Mouse (Mus musculus) neural tube, embryonic 11.5 days (tissue): Measurements from ENCODE around the gene Gm4027. TPM values are rescaled to one million over a fixed set of nuclear protein-coding genes. Genes with fewer than 3 reads are reported as not detected.
"Not testable (repeated sequence)": the region's sequence is repeated elsewhere in the genome, so short reads cannot be mapped to it uniquely, and the experiment has no call there.

Experiments used
- ATAC-seq: fragments of 200-750 bp; cut with Nextera tagmentation; 2 replicates; pipeline ENCODE4 v1.8.0; 2017; ENCODE audit warnings: moderate number of reproducible peaks, mild to moderate bottlenecking, moderate TSS enrichment, moderate library complexity; ENCODE audit not compliant: insufficient read depth, low FRiP score, low TSS enrichment
- DNase-seq: peaks from one replicate; pipeline ENCODE4 v3.0.0-alpha.2; 2015; ENCODE audit warnings: low spot score
- H3K27ac ChIP-seq: fragments of 300-500 bp; sonication (generic); 2 replicates; pipeline ENCODE4 v1.5.1; 2014; ENCODE audit warnings: low read depth, mild to moderate bottlenecking, low read length
- H3K27me3 ChIP-seq: fragments of 300-500 bp; sonication (generic); 2 replicates; pipeline ENCODE4 v1.6.1; 2014; ENCODE audit warnings: mild to moderate bottlenecking, low read length, mixed read lengths; ENCODE audit not compliant: control insufficient read depth, insufficient read depth
- H3K36me3 ChIP-seq: fragments of 300-500 bp; sonication (generic); 2 replicates; pipeline ENCODE4 v1.6.1; 2014; ENCODE audit warnings: mild to moderate bottlenecking, low read length, moderate library complexity, mixed read lengths; ENCODE audit not compliant: control insufficient read depth, insufficient read depth
- H3K4me1 ChIP-seq: fragments of 300-500 bp; sonication (generic); 2 replicates; pipeline ENCODE4 v1.6.1; 2014; ENCODE audit warnings: low read length, mixed read lengths; ENCODE audit not compliant: control insufficient read depth, insufficient read depth
- H3K4me2 ChIP-seq: fragments of 300-500 bp; sonication (generic); 2 replicates; pipeline ENCODE4 v1.6.1; 2014; ENCODE audit warnings: low read depth, mild to moderate bottlenecking, moderate library complexity
- H3K4me3 ChIP-seq: fragments of 300-500 bp; sonication (generic); 2 replicates; pipeline ENCODE4 v1.5.1; 2014; ENCODE audit warnings: low read depth, low read length
- H3K9ac ChIP-seq: fragments of 300-500 bp; sonication (generic); 2 replicates; pipeline ENCODE4 v1.6.1; 2014; ENCODE audit warnings: mild to moderate bottlenecking, low read length
- H3K9me3 ChIP-seq: fragments of 300-500 bp; sonication (generic); 2 replicates; pipeline ENCODE4 v1.6.1; 2016; ENCODE audit warnings: low read length; ENCODE audit not compliant: control insufficient read depth
- WGBS: fragments of 180-500 bp; shearing (Covaris S2); extraction: QIAGEN DNeasy Blood & Tissue Kit; methylation state at CpG from one replicate; pipeline ENCODE4 v1.1.7; 2014; 5-methylcytosine and 5-hydroxymethylcytosine counted together
- polyA plus RNA-seq: library from polyadenylated mRNA; unstranded; fragments of >200 nt; fragmentation: Nextera tagmentation; extraction: Ambion mirVana; gene quantifications from 2 replicates; pipeline ENCODE4 v1.2.1, GENCODE M21; 2014

Gene Gm4027
- not detected in 2 replicates for polyA plus RNA-seq

GRCm38 (mm10) chr12:87618569-87618968, at the start of gene Gm4027:
Gm4027 (plus strand) TSS chr12:87618869.
- not testable (repeated sequence) for ATAC-seq, H3K27me3 ChIP-seq, H3K4me2 ChIP-seq, H3K9me3 ChIP-seq, H3K9ac ChIP-seq, DNase-seq, H3K4me3 ChIP-seq, H3K4me1 ChIP-seq, H3K27ac ChIP-seq, H3K36me3 ChIP-seq
- 93% methylated on average over 5 of the region's 7 CpGs for WGBS

- DNase-seq: not testable (repeated sequence)
These were observed 17.3 kb upstream of the Gm4027 start for GRCm38 (mm10) chr12:87601388-87601787.

GRCm38 (mm10) chr12:87602388-87602787, 16.3 kb upstream of the Gm4027 start, which contains the start of gene Oog1:
Oog1 (plus strand) TSS chr12:87602688.
- not testable (repeated sequence) for H3K27ac ChIP-seq, DNase-seq, H3K4me1 ChIP-seq, H3K36me3 ChIP-seq, H3K4me2 ChIP-seq, ATAC-seq, H3K9me3 ChIP-seq, H3K9ac ChIP-seq, H3K27me3 ChIP-seq, H3K4me3 ChIP-seq
- 82% methylated on average over 1 of the region's 2 CpGs for WGBS

More at GRCm38 (mm10) chr12:87601388-87601787, 17.3 kb upstream of the Gm4027 start:
- H3K27ac ChIP-seq, H3K4me3 ChIP-seq, ATAC-seq, H3K36me3 ChIP-seq, H3K4me1 ChIP-seq, H3K9me3 ChIP-seq, H3K27me3 ChIP-seq, H3K4me2 ChIP-seq, H3K9ac ChIP-seq: not testable (repeated sequence)
- WGBS: 0% methylated on average over 2 of the region's 2 CpGs

GRCm38 (mm10) chr12:87644520-87644919, 25.9 kb downstream of the Gm4027 start, which contains the start of gene Gm16381:
Gm16381 (minus strand) TSS chr12:87644620.
- not testable (repeated sequence) for H3K27ac ChIP-seq, H3K9ac ChIP-seq, H3K36me3 ChIP-seq, H3K27me3 ChIP-seq, H3K9me3 ChIP-seq, ATAC-seq, H3K4me3 ChIP-seq, DNase-seq, H3K4me2 ChIP-seq, H3K4me1 ChIP-seq
- 89% methylated on average over 1 of the region's 2 CpGs for WGBS

- not testable (repeated sequence) for H3K4me2 ChIP-seq, H3K4me1 ChIP-seq, H3K27ac ChIP-seq, H3K4me3 ChIP-seq, H3K9me3 ChIP-seq, DNase-seq, ATAC-seq, H3K27me3 ChIP-seq, H3K36me3 ChIP-seq, H3K9ac ChIP-seq
- WGBS: 62% methylated on average over 2 of the region's 4 CpGs
These were observed 34.4 kb downstream of the Gm4027 start for GRCm38 (mm10) chr12:87652916-87653703.

Other genes starting within 250 kb of the Gm4027 start
- gene Sptlc2, start 230.5 kb upstream of the Gm4027 start, polyA plus RNA-seq: 55.5 and 70.0 TPM in 2 replicates
- gene Slirp, start 175.0 kb upstream of the Gm4027 start, polyA plus RNA-seq: 287 and 298 TPM in 2 replicates
- 45.6 and 47.0 TPM in 2 replicates for gene Alkbh1, start 174.9 kb upstream of the Gm4027 start, polyA plus RNA-seq
- 159 and 164 TPM in 2 replicates for gene Snw1, start 146.6 kb upstream of the Gm4027 start, polyA plus RNA-seq
- not detected in 2 replicates for gene Gm5788, start 124.1 kb upstream of the Gm4027 start, polyA plus RNA-seq
- not detected in 2 replicates for gene Gm8300, start 104.6 kb upstream of the Gm4027 start, polyA plus RNA-seq
- gene Oog1, start 16.2 kb upstream of the Gm4027 start, polyA plus RNA-seq: not detected in 2 replicates
- not detected in 2 replicates for gene Gm16381, start 25.8 kb downstream of the Gm4027 start, polyA plus RNA-seq
- gene Gm21319, start 156.9 kb downstream of the Gm4027 start, polyA plus RNA-seq: not detected in 2 replicates
- gene Gm21936, start 176.6 kb downstream of the Gm4027 start, polyA plus RNA-seq: not detected in 2 replicates
- gene BB287469, start 197.7 kb downstream of the Gm4027 start, polyA plus RNA-seq: not detected in 2 replicates
- gene Gm2001, start 223.5 kb downstream of the Gm4027 start, polyA plus RNA-seq: not detected in 2 replicates